Mouse (Mus musculus): ENCODE measurements around the gene Gm3099. TPM values are rescaled to one million over a fixed set of nuclear protein-coding genes. Genes with fewer than 3 reads are reported as not detected.
"Not testable (repeated sequence)": the region's sequence is repeated elsewhere in the genome, so short reads cannot be mapped to it uniquely, and the experiment has no call there.

The Gm3099 gene
- polyA plus RNA-seq (2014; fragmentation: Nextera tagmentation; extraction: Ambion mirVana) = not detected in 2 replicates

DNA sequence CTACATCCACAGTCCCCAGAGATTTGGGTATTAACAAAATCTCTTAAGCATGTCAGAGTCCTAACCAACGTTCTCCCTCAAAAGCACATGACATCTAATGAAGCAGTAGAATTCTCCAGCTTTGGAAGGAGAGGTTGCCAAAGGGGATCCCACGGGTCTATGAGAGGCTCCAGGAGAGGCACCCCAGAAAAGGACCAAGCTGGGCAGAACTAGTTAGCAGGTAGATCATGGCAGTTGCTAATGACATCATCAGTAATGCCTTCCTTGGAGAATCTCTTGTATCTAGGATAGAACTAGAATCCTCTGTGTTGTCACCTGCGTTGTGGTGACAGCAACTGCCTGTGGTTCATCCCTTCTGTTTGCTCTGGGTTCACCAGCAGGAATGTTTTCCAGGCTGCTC lies at the start of gene Gm3099:
TSS of gene Gm3099 (plus strand) at position 301 of the 400 bp plus-strand sequence.
- H3K4me3 ChIP-seq (ENCODE audit: low read depth, low read length); H3K4me2 ChIP-seq (ENCODE audit: low read length); ATAC-seq (replicated peaks; ENCODE audit: low FRiP score, low TSS enrichment, low read depth); H3K9me3 ChIP-seq (ENCODE audit: control insufficient read depth, low read length); DNase-seq (ENCODE audit: low spot score); H3K9ac ChIP-seq (ENCODE audit: low read length); H3K36me3 ChIP-seq (ENCODE audit: control insufficient read depth, insufficient read depth, low read length); H3K4me1 ChIP-seq (replicated peaks; ENCODE audit: control insufficient read depth, insufficient read depth, low read length); H3K27ac ChIP-seq (ENCODE audit: low read depth); H3K27me3 ChIP-seq (replicated peaks; ENCODE audit: control insufficient read depth, insufficient read depth, low read length): not testable (repeated sequence)
- 78% methylated on average over 1 of the region's 3 CpGs for WGBS

- not testable (repeated sequence) for H3K4me1 ChIP-seq (replicated peaks; ENCODE audit: control insufficient read depth, insufficient read depth, low read length); H3K36me3 ChIP-seq (ENCODE audit: control insufficient read depth, insufficient read depth, low read length); ATAC-seq (replicated peaks; ENCODE audit: low FRiP score, low TSS enrichment, low read depth); H3K4me2 ChIP-seq (ENCODE audit: low read length); H3K4me3 ChIP-seq (ENCODE audit: low read depth, low read length); DNase-seq (ENCODE audit: low spot score); H3K9ac ChIP-seq (ENCODE audit: low read length); H3K27me3 ChIP-seq (replicated peaks; ENCODE audit: control insufficient read depth, insufficient read depth, low read length); H3K9me3 ChIP-seq (ENCODE audit: control insufficient read depth, low read length); H3K27ac ChIP-seq (ENCODE audit: low read depth)
- no CpG with 5 or more reads among the region's 2 CpGs for WGBS
Observed at GRCm38 (mm10) chr14:3963247-3963646, 34.9 kb upstream of the Gm3099 start, which contains the start of gene Gm3095. TSS of gene Gm3095 (plus strand) at chr14:3963547.

GRCm38 (mm10) chr14:4023641-4024040 lies 25.4 kb downstream of the Gm3099 start, which contains the start of gene Gm5796:
TSS of gene Gm5796 (plus strand) at chr14:4023941.
- not testable (repeated sequence) for H3K9ac ChIP-seq (ENCODE audit: low read length); H3K4me2 ChIP-seq (ENCODE audit: low read length); H3K27me3 ChIP-seq (replicated peaks; ENCODE audit: control insufficient read depth, insufficient read depth, low read length); H3K9me3 ChIP-seq (ENCODE audit: control insufficient read depth, low read length); ATAC-seq (replicated peaks; ENCODE audit: low FRiP score, low TSS enrichment, low read depth); DNase-seq (ENCODE audit: low spot score); H3K4me3 ChIP-seq (ENCODE audit: low read depth, low read length); H3K4me1 ChIP-seq (replicated peaks; ENCODE audit: control insufficient read depth, insufficient read depth, low read length); H3K27ac ChIP-seq (ENCODE audit: low read depth); H3K36me3 ChIP-seq (ENCODE audit: control insufficient read depth, insufficient read depth, low read length)
- WGBS = no CpG with 5 or more reads among the region's 3 CpGs

Other genes starting within 250 kb of the Gm3099 start
- gene Gm3002, start 188.3 kb upstream of the Gm3099 start, polyA plus RNA-seq (2014; fragmentation: Nextera tagmentation; extraction: Ambion mirVana) = 0.09 TPM in 1 of 2 replicates, not detected in the other
- not detected in 2 replicates for gene Gm3033, start 152.1 kb upstream of the Gm3099 start, polyA plus RNA-seq (2014; fragmentation: Nextera tagmentation; extraction: Ambion mirVana)
- gene Gm2916, start 114.2 kb upstream of the Gm3099 start, polyA plus RNA-seq (2014; fragmentation: Nextera tagmentation; extraction: Ambion mirVana) = 0.11 TPM in 1 of 2 replicates, not detected in the other
- gene Gm3029, start 66.6 kb upstream of the Gm3099 start, polyA plus RNA-seq (2014; fragmentation: Nextera tagmentation; extraction: Ambion mirVana) = not detected in 2 replicates
- not detected in 2 replicates for gene Gm3095, start 34.8 kb upstream of the Gm3099 start, polyA plus RNA-seq (2014; fragmentation: Nextera tagmentation; extraction: Ambion mirVana)
- 0.11 TPM in 1 of 2 replicates, not detected in the other for gene Gm5796, start 25.5 kb downstream of the Gm3099 start, polyA plus RNA-seq (2014; fragmentation: Nextera tagmentation; extraction: Ambion mirVana)
- not detected in 2 replicates for gene Gm3115, start 85.7 kb downstream of the Gm3099 start, polyA plus RNA-seq (2014; fragmentation: Nextera tagmentation; extraction: Ambion mirVana)
- 0.51 and 0.59 TPM in 2 replicates for gene Gm8108, start 112.1 kb downstream of the Gm3099 start, polyA plus RNA-seq (2014; fragmentation: Nextera tagmentation; extraction: Ambion mirVana)
- gene Gm3127, start 166.6 kb downstream of the Gm3099 start, polyA plus RNA-seq (2014; fragmentation: Nextera tagmentation; extraction: Ambion mirVana) = not detected in 2 replicates
- gene Gm2974, start 184.2 kb downstream of the Gm3099 start, polyA plus RNA-seq (2014; fragmentation: Nextera tagmentation; extraction: Ambion mirVana) = 0.14 and 0.82 TPM in 2 replicates